Mouse (Mus musculus): ENCODE measurements around the gene Pithd1.
"Not testable (repeated sequence)": the region's sequence is repeated elsewhere in the genome, so short reads cannot be mapped to it uniquely, and the experiment has no call there.

The Pithd1 gene

DNA sequence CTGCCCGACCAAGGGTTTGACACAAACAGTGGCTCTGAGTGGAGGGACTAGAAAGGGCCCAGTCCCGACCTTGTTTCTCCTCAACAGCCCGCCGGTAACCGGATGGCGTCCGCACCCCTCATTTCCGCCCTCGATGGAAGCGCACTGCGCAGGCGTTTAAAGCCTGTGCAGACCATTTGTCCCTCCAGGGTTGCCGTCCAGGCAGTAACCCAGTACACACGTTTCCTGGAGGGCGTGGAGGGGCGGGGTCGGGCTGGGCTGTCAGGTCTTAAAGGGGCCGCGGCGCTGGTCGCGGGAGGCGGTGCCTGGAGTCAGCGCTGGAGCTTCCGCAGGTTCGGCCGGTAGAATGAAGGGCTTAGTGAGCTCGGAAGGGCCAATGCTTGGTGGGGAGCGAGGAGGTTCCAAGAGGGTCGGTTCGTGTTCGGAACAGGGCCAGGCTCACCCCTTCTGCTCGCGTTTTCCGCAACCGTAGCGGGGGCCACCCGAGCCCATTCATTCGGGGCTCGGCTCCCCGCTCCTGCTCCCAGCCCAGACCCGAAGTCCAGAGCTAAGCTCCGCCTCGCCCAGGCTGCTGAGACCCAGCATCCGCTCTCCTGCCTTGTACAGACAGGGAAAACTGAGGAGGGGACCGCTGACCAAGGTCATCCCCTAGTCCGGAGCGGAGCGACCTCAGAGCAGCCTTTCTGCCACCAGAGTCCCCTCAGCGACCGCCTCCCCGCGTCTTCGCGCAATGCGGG lies 23.4 kb downstream of the Pithd1 start, which contains the start of gene Gale:
TSS of gene Gale (plus strand) at position 271 of the 737 bp plus-strand sequence.
- in situ Hi-C loops (cut with MboI, MseI), result loop anchor here (25.0 kb wide), 1 partner anchor 1899 kb away; the partner anchor contains the start of gene Ece1

DNA sequence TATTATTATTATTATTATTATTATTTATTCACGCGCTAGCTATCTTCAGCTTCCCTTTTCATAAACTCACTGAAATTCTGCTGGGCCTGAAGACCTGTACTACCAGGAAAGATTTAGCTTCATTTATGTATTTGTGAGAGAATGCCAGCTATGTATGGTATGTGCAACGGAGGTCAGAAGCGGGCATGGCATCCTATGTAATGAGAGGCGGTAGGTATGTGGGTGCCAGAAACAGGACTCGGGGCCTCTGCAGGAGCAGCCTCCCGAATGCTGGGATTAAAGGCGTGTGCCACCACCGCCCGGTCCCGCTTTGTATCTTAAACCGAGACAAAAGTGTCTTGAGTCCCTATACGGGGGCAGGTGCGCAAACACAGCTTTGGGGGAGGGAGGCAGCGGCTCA lies 24.1 kb downstream of the Pithd1 start:
- in situ Hi-C loops (cut with MboI, MseI), result loop anchor here (25.0 kb wide), 1 partner anchor 1899 kb away; the partner anchor contains the start of gene Ece1

DNA sequence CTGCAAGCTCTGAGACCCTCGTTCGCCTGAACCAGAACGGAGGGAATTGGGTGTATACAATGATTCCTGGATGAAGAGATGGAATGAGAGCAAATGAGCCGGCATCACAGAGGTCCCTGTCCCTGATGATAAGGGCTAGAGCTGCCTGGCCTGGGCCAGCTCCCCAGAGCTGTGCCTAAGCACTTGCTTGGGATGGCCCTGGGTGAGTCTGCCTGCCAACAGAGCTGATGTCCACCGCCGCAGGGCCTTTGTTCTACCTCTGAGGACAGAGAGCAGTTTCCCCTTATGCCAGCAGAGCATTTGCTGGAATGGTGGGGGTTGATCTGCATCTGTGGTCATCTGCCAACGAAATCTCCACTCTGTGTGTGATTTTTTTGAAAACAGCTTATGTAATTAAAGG lies 24.9 kb downstream of the Pithd1 start:
- in situ Hi-C loops (cut with MboI, MseI), result loop anchor here (25.0 kb wide), 1 partner anchor 1900 kb away; the partner anchor contains the start of gene Ece1

DNA sequence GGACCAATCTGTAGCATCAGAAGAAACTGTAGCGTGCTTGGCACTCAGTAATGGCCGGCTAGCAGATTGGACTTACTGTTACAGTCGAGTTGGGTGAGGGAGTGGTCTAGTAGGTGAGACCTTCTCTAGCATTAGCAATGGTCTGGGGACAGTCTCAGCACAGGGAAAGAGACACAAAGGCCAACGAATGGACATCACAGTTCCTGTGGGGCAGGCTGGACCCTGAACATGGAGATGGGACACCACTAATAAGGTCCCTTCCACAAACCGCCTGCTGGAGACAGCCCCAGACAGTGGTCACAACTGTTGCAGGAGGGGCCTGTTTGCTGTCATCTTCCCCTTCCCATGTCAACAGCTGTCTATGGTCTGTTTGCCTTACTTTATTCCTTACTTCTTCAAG lies 25.4 kb downstream of the Pithd1 start:
- in situ Hi-C loops (cut with MboI, MseI), result loop anchor here (25.0 kb wide), 1 partner anchor 1901 kb away; the partner anchor contains the start of gene Ece1

DNA sequence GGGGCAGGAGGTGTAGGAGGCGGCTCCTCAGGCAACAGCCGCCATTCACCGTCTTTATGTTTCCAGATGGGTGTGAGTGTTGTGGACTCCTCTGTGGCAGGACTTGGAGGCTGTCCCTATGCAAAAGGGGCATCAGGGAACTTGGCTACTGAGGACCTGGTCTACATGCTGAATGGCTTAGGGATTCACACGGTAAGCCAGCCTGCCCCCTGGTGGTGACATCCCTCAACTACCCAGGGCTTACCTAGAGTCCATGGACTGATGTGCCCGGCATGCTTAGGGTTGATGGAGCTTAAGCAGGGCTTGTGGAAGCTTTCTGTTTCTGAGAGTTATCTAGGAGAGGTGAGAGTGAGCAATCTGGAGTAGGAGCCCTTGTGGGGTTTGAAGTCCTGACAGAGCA lies 26.3 kb downstream of the Pithd1 start:
- in situ Hi-C loops (cut with MboI, MseI), result loop anchor here (25.0 kb wide), 1 partner anchor 1902 kb away; the partner anchor contains the start of gene Ece1

DNA sequence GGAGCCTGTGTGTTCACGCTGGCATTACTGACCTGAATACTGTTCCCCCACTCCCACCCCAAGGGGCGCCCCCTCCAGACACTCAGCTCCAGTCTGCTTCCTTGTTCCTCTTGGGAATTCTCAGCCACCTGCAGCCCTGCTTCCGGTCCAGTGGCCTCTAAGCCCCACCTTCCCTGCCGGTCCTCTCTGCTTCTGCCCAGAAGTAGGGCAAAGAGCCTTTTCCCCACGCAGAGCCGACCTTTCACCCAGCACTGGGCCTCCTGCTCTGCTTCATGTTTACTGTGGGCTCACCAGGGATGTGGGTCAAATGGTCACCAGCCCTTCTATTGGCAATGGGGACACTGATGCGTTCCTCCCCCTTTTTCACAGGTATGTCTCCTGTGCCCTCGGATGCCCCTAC lies 28.7 kb downstream of the Pithd1 start:
- in situ Hi-C loops (cut with MboI, MseI), result loop anchor here (25.0 kb wide), 1 partner anchor 1904 kb away; the partner anchor contains the start of gene Ece1

DNA sequence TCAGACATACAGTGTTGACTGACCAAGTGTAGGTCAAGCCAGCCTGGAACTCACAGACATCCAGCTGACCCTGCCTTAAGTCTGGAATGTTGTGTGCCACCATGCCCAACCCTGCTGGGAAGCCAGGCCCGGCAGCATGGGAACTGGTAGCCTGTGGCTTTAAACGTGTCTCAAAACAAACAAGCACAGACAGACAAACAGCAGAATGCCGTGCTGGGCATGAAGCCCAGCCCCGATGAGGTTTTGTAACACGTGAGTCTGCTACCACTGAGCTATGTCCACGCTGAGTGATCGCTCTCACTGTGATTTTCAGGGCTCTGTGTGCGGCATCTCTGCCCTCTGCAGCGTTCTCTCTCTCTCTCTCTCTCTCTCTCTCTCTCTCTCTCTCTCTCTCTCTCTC lies 31.2 kb downstream of the Pithd1 start:
- in situ Hi-C loops (cut with MboI, MseI), result loop anchor here (25.0 kb wide), 1 partner anchor 1906 kb away; the partner anchor contains the start of gene Ece1

DNA sequence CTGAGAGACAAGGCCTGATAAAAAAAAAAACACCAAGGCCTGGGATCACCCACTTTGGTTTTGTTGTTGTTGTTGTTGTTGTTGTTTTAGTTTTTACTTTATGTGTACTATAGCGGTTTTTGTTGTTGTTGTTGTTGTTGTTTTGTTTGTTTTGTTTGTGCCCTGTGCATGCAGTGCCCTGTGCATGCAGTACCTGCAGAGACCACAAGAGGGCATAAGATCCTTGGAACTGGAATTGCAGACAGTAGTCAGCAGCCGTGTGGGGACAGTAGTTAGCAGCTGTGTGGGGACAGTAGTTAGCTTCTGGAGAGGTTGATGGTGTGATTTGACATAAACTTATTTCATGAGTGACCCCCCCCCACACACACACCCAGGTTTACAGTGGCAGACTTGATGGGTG lies 32.8 kb downstream of the Pithd1 start:
- in situ Hi-C loops (cut with MboI, MseI), result loop anchor here (25.0 kb wide), 1 partner anchor 1908 kb away; the partner anchor contains the start of gene Ece1

DNA sequence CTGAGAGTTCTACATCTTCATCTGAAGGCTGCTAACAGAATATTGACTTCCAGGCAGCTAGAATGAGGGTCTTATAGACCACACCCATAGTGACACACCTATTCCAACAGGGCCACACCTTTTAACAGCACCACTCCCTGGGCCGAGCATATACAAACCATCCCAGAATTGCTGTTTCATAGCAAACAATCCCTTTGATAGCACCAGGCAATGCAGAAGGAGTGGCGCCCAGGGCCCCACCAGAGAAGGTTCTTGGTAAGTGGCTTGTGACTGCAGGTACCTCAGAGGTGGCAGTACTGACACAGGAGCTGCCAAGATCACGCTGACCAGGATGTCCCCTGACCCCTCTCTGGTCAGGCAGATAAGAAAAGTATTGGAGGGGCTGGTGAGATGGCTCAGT lies 33.9 kb downstream of the Pithd1 start:
- in situ Hi-C loops (cut with MboI, MseI), result loop anchor here (25.0 kb wide), 1 partner anchor 1909 kb away; the partner anchor contains the start of gene Ece1

DNA sequence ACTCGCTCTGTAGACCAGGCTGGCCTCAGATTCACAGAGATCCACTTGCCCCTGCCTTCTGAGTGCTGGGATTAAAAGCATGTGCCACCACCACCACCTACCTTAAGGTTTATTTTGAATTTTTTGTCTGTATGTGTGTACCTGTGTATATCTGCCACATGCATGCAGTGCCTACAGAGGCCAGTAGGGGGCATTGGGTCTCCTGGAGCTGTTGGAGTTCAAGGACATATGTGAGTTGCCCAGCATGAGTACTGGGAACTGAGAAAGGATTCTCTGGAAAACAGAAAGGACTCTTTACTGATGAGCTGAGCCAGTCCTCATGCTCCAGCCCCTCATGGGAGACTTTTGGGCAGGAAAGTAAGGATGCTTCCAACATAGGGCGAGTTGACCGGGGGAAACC lies 35.6 kb downstream of the Pithd1 start:
- in situ Hi-C loops (cut with MboI, MseI), result loop anchor here (25.0 kb wide), 1 partner anchor 1911 kb away; the partner anchor contains the start of gene Ece1

DNA sequence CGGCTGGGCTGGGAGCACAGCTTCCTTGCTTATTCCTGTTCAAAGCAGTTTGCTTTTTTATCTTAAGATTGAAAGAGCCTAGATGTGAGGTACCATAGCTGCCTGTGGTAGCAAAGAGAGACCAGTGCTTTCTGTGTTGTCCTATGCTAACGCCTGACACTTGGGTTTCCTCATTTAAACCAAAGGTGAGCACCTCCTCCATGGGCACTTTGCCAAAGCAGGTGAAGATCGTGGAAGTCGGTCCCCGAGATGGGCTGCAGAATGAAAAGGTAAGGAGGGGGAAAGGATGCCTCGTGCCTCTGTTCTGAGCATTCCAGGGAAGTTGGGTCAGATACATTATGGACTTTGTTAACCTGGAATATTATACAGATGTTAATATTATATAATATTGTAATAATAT lies 36.7 kb downstream of the Pithd1 start:
- in situ Hi-C loops (cut with MboI, MseI), result loop anchor here (25.0 kb wide), 1 partner anchor 1912 kb away; the partner anchor contains the start of gene Ece1

DNA sequence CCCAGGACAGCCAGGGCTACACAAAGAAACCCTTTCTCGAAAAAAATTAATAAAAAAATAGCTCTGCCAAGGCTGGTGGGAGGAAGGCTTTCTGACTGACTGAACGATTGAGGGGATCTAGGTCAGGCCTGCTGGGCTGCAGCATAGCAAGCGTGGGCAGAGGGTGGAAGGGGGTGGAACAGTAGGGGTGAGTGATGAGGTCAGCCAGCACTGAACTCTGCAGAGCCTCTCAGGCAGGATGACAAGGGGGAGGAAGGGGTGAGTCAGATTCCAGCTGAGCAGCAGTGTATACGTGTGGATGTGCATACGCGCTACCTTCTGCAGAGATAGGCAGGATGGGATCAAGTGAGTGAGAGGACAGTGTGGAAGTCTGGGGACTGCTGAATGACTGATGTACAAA lies 37.2 kb downstream of the Pithd1 start:
- in situ Hi-C loops (cut with MboI, MseI), result loop anchor here (25.0 kb wide), 1 partner anchor 1912 kb away; the partner anchor contains the start of gene Ece1

DNA sequence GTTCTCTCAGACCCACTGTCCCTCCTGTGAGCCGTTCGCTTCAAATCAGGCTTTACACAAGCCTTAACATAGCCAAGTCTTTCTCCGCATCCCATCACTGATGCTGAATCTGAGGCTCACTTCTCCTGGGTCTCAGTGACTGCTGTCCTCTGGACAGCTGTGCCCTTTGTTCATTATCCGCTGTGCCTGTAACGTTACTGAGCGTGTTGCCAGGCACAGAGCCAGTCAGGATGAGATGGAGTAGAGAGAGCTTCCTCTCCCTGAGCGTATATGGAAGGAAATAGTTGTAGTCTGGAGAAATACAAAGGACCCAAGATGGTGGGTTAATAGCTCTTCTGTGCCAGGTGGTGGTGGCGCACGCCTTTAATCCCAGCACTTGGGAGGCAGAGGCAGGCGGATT lies 37.6 kb downstream of the Pithd1 start:
- in situ Hi-C loops (cut with MboI, MseI), result no loop called here

DNA sequence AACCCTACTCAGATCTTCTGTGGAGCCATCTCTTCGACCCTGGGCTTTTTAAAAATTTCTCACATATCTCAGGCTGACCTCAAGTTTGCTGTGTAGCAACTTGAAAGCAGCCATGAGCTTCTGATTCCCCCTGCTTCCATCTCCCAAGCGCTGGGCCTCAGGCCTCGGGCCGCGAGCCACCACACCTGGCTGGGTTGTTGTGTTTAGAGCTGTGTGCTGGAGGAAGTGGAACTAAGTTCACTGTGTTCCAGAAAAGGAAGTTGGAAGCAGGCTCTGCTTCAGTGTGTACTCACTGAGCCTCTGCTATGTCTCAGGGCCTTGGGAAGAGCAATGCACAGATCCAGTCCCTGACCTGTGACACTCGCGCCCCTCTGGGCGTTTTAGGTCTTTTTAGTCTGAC lies 38.9 kb downstream of the Pithd1 start:
- in situ Hi-C loops (cut with MboI, MseI), result no loop called here

DNA sequence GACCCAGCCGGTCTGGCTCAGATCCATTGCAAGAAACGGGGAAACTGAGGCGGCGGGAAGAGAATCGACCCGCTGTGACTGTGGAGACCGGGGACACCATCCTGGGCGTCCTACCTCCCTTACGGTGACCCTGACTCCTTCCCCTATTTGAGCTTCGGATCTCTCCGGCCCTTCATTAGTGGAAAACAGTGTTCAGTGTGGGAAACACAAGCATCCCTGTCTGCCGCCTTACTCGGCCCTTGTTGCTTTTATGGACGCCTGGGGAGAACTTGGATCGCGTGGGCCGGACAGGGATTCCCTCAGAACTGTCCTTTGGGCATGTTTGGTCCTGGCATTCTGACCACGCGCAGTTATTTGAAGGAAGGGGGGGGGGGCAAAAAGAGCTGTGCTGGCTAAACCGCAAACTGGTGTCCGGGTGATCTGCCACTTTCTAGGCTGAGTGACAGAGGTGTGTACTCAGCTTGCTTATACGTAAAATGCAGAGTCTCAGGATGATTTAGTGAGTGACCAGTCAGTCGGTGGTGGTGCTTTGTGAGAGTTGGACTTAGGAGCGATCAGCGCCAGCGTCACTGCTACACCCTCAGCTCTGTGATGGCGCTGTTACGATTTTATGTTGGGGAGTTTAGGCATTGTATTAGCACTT lies 40.3 kb downstream of the Pithd1 start:
- in situ Hi-C loops (cut with MboI, MseI), result no loop called here

DNA sequence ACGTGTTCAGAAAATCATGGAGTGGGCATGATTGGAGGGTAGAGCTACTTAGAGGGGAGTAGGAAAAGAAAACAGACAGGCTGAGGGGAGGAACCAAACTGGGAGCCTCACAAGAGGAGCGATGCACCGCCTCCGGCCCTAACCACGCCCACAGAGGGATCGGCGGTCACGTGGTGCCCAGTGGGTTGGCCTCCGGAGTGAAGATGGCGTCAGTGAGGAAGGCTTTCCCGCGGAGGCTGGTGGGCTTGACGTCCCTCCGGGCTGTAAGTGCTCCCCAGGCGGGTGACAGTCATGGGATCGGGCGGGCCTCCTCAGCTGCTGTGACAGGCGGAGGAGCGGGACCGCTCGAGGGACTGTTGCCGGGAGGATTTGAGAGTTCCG lies 40.8 kb downstream of the Pithd1 start, which contains the start of gene Hmgcl:
TSS of gene Hmgcl (plus strand) at position 171 of the 381 bp plus-strand sequence.
- in situ Hi-C loops (cut with MboI, MseI), result no loop called here

DNA sequence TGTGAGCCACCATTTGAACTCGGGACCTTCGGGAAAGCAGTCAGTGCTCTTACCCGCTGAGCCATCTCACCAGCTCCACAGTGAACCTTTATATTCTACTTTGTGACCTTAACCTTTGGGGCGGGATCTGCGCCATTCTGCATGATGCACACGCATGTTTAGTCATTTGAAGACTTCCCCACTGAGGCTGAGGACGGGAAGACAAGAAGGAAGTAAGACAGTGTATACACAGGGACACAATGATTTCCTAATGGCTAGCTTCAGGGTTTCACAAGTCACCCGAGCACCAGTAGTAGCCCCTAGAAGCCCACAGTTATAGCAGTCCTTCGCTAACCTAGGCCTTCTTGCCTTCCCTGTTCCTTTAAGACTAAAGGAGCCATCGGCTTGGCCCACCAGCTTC lies 41.4 kb downstream of the Pithd1 start:
- in situ Hi-C loops (cut with MboI, MseI), result no loop called here

DNA sequence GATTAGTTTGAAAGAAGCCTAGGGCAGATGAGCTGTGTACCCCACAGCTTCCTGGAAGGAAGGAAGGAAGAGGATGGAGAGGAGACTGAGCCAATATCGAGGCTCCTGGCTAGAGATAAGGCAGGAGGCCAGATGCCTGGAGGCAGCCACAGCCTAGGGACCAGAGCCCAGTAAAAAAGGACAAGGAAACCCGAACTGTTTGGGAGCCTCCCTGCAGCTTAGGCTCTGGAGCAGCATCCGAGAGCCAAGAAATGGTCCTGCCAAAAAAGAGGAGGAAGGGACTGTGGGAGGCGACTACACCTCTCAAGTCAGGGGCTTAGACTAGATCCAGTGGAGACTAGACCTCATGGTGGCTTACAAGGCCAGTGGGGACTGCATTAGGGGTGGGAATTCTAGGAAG lies 43.7 kb downstream of the Pithd1 start:
- in situ Hi-C loops (cut with MboI, MseI), result no loop called here

DNA sequence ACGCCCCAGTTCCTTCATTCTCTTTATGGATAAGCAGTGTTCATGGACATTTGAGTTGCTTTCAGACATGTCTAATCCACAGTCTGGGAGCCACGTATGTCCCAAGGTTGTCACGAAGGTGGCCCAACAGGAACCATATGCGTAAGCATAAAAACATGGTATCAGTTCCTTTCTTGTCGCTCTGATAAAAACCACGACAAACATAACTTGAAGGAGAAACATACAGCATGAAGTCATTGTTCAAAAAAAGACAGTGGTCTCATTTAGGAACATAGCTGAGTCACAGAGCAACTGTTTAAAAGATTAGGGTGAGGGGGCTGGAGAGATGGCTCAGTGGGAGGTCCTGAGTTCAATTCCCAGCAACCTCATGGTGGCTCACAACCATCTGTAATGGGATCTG lies 44.9 kb downstream of the Pithd1 start:
- in situ Hi-C loops (cut with MboI, MseI), result no loop called here

DNA sequence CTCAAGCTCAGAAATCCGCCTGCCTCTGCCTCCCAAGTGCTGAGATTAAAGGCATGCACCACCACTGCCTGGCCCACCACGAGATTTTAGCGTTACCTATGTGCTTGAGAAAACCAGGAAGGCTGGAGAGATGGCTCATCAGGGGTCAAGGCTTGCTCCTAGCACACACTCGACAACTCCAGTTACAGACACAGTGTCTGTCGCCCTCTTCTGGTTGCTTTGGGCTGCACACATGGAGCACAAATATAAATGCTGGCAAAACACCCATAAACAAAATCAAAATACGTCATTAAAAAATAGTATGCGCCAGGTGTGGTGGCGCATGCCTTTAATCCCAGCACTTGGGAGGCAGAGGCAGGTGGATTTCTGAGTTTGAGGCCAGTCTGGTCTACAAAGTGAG lies 46.0 kb downstream of the Pithd1 start:
- in situ Hi-C loops (cut with MboI, MseI), result not testable (repeated sequence)

DNA sequence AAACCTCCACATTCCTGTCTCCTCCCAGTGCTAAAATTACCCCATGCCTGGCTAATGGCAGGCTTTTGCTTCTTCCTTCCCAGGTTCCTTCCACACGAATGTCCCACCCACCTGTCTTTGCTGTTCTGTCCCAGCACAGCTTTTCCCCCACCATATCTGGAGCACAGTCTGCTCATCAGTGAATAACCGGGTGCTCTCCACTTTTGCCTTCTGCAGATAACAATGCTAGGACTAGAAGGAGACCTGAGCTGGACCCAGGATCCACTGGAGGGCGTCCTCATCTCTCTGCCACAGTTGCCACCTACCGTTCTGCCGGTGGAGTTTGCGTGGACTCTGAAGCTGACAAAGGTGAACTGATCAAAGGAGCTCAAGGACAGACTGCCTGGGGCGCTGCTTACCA lies 48.2 kb downstream of the Pithd1 start:
- in situ Hi-C loops (cut with MboI, MseI), result loop anchor here (5.0 kb wide), 1 partner anchor 122 kb away; no protein-coding TSS in a partner anchor

DNA sequence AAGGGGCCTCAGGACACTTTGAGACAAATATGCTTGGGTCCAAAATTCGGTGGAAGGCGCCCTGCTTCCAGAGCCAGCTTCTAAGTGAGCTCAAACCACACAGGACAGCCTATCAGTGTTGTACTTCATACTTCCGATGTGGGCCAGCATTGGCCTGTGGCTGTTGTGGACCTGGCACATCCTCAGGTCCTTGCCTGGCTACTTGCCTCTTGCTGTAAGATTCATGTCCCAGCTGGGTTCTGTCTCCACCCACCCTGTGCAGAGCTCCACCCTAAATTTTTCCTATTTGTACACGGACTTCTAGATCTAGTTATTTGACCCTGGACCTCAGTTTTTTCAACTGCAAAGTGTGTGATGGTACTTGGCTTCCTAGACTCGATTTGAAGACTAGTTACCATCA lies 51.6 kb downstream of the Pithd1 start:
- in situ Hi-C loops (cut with MboI, MseI), result loop anchor here (5.0 kb wide), 1 partner anchor 118 kb away; no protein-coding TSS in a partner anchor
